Mouse (Mus musculus) ES-E14 (cell line): ENCODE results near the gene Gm47985. TPM values are rescaled to one million over a fixed set of nuclear protein-coding genes. Genes with fewer than 3 reads are reported as not detected.

Experiments used
- DNase-seq: peaks from one replicate; pipeline ENCODE4 v3.0.0-alpha.2; 2013; ENCODE audit warnings: low read depth, low spot score
- H3K27ac ChIP-seq: 2 replicates; pipeline ENCODE4 v1.5.1; 2012; ENCODE audit warnings: low read depth, mild to moderate bottlenecking, low read length, moderate library complexity, mixed read lengths; ENCODE audit not compliant: poor library complexity, insufficient read depth, severe bottlenecking
- H3K36me3 ChIP-seq: 2 replicates; pipeline ENCODE4 v1.6.1; 2012; ENCODE audit warnings: mild to moderate bottlenecking, low read length, moderate library complexity, mixed read lengths; ENCODE audit not compliant: control insufficient read depth, poor library complexity, insufficient read depth, severe bottlenecking
- H3K4me1 ChIP-seq, 2 experiments: fragments of 150-350 bp in 1 of 2; sonication (generic) in 1 of 2; 2 replicates each; pipeline ENCODE4 v1.6.1; 2012; ENCODE audit warnings: low read length in 2 of 2, mild to moderate bottlenecking in 1 of 2, mixed read lengths in 1 of 2; ENCODE audit not compliant: control insufficient read depth in 2 of 2, insufficient read depth in 2 of 2, poor library complexity in 1 of 2
- H3K4me3 ChIP-seq, 2 experiments: fragments of 150-350 bp in 1 of 2; sonication (generic) in 1 of 2; 2 replicates each; pipeline ENCODE4 v1.5.1; 2012; ENCODE audit warnings: low read length in 2 of 2, low read depth in 1 of 2, mild to moderate bottlenecking in 1 of 2, mixed read lengths in 1 of 2; ENCODE audit not compliant: insufficient read depth in 1 of 2, poor library complexity in 1 of 2, severe bottlenecking in 1 of 2
- H3K9ac ChIP-seq: 2 replicates; pipeline ENCODE4 v1.6.1; 2012; ENCODE audit warnings: low read depth, mild to moderate bottlenecking, low read length, mixed read lengths; ENCODE audit not compliant: poor library complexity, insufficient read depth, severe bottlenecking
- H3K9me3 ChIP-seq: fragments of 150-350 bp; sonication (generic); 2 replicates; pipeline ENCODE4 v1.6.1; 2012; ENCODE audit warnings: low read depth, mild to moderate bottlenecking, low read length; ENCODE audit not compliant: control insufficient read depth, insufficient read depth
- CHD2 ChIP-seq: IDR thresholded peaks from 2 replicates; pipeline ENCODE4 v1.6.1; 2014; ENCODE audit warnings: mild to moderate bottlenecking, low read depth, low read length, inconsistent platforms
- HCFC1 ChIP-seq: IDR thresholded peaks from 2 replicates; pipeline ENCODE4 v1.6.1; 2012; ENCODE audit warnings: low read length, inconsistent platforms, borderline replicate concordance; ENCODE audit not compliant: insufficient read depth
- MAFK ChIP-seq: IDR thresholded peaks from 2 replicates; pipeline ENCODE4 v1.6.1; 2014; ENCODE audit warnings: mild to moderate bottlenecking, low read depth, low read length, inconsistent platforms; ENCODE audit not compliant: insufficient read depth
- ZC3H11A ChIP-seq: IDR thresholded peaks from 2 replicates; pipeline ENCODE4 v1.6.1; 2012; ENCODE audit warnings: low read depth, mild to moderate bottlenecking, inconsistent platforms, low read length, borderline replicate concordance
- ZNF384 ChIP-seq: IDR thresholded peaks from 2 replicates; pipeline ENCODE4 v1.6.1; 2012; ENCODE audit warnings: low read depth, low read length, inconsistent platforms
- in situ Hi-C, 2 experiments: fragments of 600-800 bp; cut with MboI; formaldehyde crosslinking; loops; one replicate each; pipeline ENCODE4 v1.15.1; 2025; ENCODE audit warnings: low sequenced_read_pairs in 2 of 2, inconsistent platforms in 1 of 2; ENCODE audit not compliant: unreplicated experiment in 2 of 2
- total RNA-seq: library from RNA; depleted of rRNA; stranded (reverse); fragments of 300-350 nt; gene quantifications from 2 replicates; pipeline ENCODE4 v1.2.3, GENCODE M21; 2012

The Gm47985 gene
- total RNA-seq, 1 experiment = not detected

GRCm38 (mm10) chr1:151156129-151156528 is 26.2 kb upstream of the Gm47985 start:
- in situ Hi-C loops = no loop called here
- Histone ChIP-seq H3K9me3 (no peaks in the 10 kb centered on the region), H3K27ac (no peak overlapping the region), H3K4me1 (no peaks in the 10 kb centered on the region), H3K36me3 (no peaks in the 10 kb centered on the region), H3K9ac (no peak overlapping the region), H3K4me3 (no peak overlapping the region)
- no peak for DNase-seq
- TF ChIP-seq MAFK (no peak), CHD2 (no peak), ZNF384 (no peak), HCFC1 (no peak), ZC3H11A (no peak)

GRCm38 (mm10) chr1:151156777-151157632 is 25.3 kb upstream of the Gm47985 start:
- no peaks in the 10 kb centered on the region for H3K36me3 ChIP-seq
- in situ Hi-C loops = no loop called here
- DNase-seq = no peak
- TF ChIP-seq ZC3H11A (no peak), HCFC1 (no peak), CHD2 (no peak), ZNF384 (no peak), MAFK (no peak)
- no peaks in the 10 kb centered on the region for H3K4me1 ChIP-seq
- H3K9ac ChIP-seq = no peak overlapping the region
- H3K27ac ChIP-seq = no peak overlapping the region
- H3K4me3 ChIP-seq = no peak overlapping the region
- no peaks in the 10 kb centered on the region for H3K9me3 ChIP-seq

GRCm38 (mm10) chr1:151157963-151158856 is 24.1 kb upstream of the Gm47985 start:
- no peaks in the 10 kb centered on the region for H3K36me3 ChIP-seq
- no peak overlapping the region for H3K9ac ChIP-seq
- H3K27ac ChIP-seq = no peak overlapping the region
- in situ Hi-C loops = no loop called here
- no peak for TF ChIP-seq MAFK
- TF ChIP-seq ZNF384 = no peak
- TF ChIP-seq HCFC1 = no peak
- TF ChIP-seq ZC3H11A = no peak
- no peak for TF ChIP-seq CHD2
- H3K4me3 ChIP-seq = no peak overlapping the region
- no peaks in the 10 kb centered on the region for H3K9me3 ChIP-seq
- DNase-seq = no peak
- H3K4me1 ChIP-seq = no peaks in the 10 kb centered on the region

- no peak overlapping the region for H3K4me3 ChIP-seq
- TF ChIP-seq CHD2 (no peak), ZC3H11A (no peak), ZNF384 (no peak), HCFC1 (no peak), MAFK (no peak)
- no peaks in the 10 kb centered on the region for H3K4me1 ChIP-seq
- no peaks in the 10 kb centered on the region for H3K9me3 ChIP-seq
- no peak overlapping the region for H3K9ac ChIP-seq
- in situ Hi-C loops = no loop called here
- H3K27ac ChIP-seq = no peak overlapping the region
- H3K36me3 ChIP-seq = no peaks in the 10 kb centered on the region
- no peak for DNase-seq
Observed at GRCm38 (mm10) chr1:151158857-151159510, 23.4 kb upstream of the Gm47985 start.
